Mouse (Mus musculus) G1E (cell line): ENCODE results near the gene Slc22a4.

Experiments used
- CTCF ChIP-seq: IDR thresholded peaks from 2 replicates; pipeline ENCODE4 v1.5.1; 2012; ENCODE audit warnings: low read depth, low read length, inconsistent platforms, mixed read lengths
- GATA1 ChIP-seq: IDR thresholded peaks from 2 replicates; pipeline ENCODE4 v1.6.1; 2012; ENCODE audit warnings: borderline replicate concordance, low read length, inconsistent platforms, mixed read lengths
- GATA2 ChIP-seq: IDR thresholded peaks from 2 replicates; pipeline ENCODE4 v1.6.1; 2012; ENCODE audit warnings: low read depth, low read length, inconsistent platforms, borderline replicate concordance
- POLR2AphosphoS5 ChIP-seq: IDR thresholded peaks from 2 replicates; pipeline ENCODE4 v1.6.1; 2012; ENCODE audit warnings: low read depth, low read length, inconsistent platforms; ENCODE audit not compliant: insufficient replicate concordance
- TAL1 ChIP-seq: conservative IDR thresholded peaks from 2 replicates; pipeline ENCODE4 v1.6.1; 2012; ENCODE audit warnings: low read depth, low read length, inconsistent platforms, mixed read lengths

DNA sequence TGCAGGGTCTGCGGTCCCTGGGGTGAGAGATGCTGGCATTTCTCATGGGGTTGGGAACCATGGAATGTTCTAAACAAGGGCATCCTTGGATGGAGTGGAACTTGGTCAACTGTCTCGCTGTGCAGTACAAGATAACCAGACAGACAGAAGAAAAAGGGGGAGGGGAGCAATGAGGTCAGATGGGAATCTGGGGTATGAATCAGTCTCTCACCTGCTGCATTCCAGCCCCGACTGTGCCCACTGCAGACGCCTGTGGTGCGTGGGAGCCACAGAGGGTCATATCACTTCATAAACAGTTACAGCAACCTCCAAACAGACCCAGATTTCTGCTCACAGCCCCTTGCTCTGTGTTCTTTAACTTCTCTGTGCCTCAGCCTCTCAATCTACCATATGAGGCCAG is 38.5 kb upstream of the Slc22a4 start:
- TF ChIP-seq CTCF (no peak), GATA1 (no peak), POLR2AphosphoS5 (no peak), GATA2 (no peak), TAL1 (no peak)
